Mouse (Mus musculus): ENCODE data around the gene Frmd5. TPM values are rescaled to one million over a fixed set of nuclear protein-coding genes. Genes with fewer than 3 reads are reported as not detected.

Frmd5 gene
- polyA plus RNA-seq, 1 experiment from 2014 or later: 3.8 TPM

GRCm38 (mm10) chr2:121615199-121615559 is 191.7 kb downstream of the Frmd5 start:
- H3K4me2 ChIP-seq (replicated peaks): no peak overlapping the region
- no peak for ATAC-seq (ENCODE audit: insufficient number of reproducible peaks, insufficient read depth, low FRiP score, low TSS enrichment)
- peaks cover 13% of the 10 kb centered on the region; the same call in 1 of the 2 replicates for H3K4me1 ChIP-seq
- no peak overlapping the region for H3K9ac ChIP-seq
- no peak overlapping the region for H3K27ac ChIP-seq
- no peaks in the 10 kb centered on the region for H3K27me3 ChIP-seq
- no peaks in the 10 kb centered on the region for H3K9me3 ChIP-seq
- 86% methylated on average over 7 of the region's 7 CpGs for WGBS
- no peak overlapping the region for H3K4me3 ChIP-seq
- H3K36me3 ChIP-seq: no peaks in the 10 kb centered on the region

GRCm38 (mm10) chr2:121614483-121615198 is 192.2 kb downstream of the Frmd5 start:
- Histone ChIP-seq H3K4me1 (peaks cover 17% of the 10 kb centered on the region; the same call in 1 of the 2 replicates), H3K9ac (no peak overlapping the region), H3K36me3 (no peaks in the 10 kb centered on the region), H3K27ac (no peak overlapping the region), H3K4me2 (replicated peaks) (no peak overlapping the region), H3K27me3 (no peaks in the 10 kb centered on the region), H3K9me3 (no peaks in the 10 kb centered on the region), H3K4me3 (no peak overlapping the region)
- ATAC-seq (ENCODE audit: insufficient number of reproducible peaks, insufficient read depth, low FRiP score, low TSS enrichment): no peak
- 79% methylated on average over 9 of the region's 9 CpGs for WGBS

- Histone ChIP-seq H3K4me3 (no peak overlapping the region), H3K4me2 (replicated peaks) (no peak overlapping the region), H3K9me3 (no peaks in the 10 kb centered on the region), H3K27me3 (no peaks in the 10 kb centered on the region), H3K27ac (no peak overlapping the region), H3K9ac (no peak overlapping the region), H3K4me1 (peaks cover 17% of the 10 kb centered on the region; the same call in 1 of the 2 replicates), H3K36me3 (no peaks in the 10 kb centered on the region)
- WGBS: 67% methylated on average over 5 of the region's 5 CpGs
- no peak for ATAC-seq (ENCODE audit: insufficient number of reproducible peaks, insufficient read depth, low FRiP score, low TSS enrichment)
These were observed 194.8 kb downstream of the Frmd5 start for GRCm38 (mm10) chr2:121612112-121612511.

- Histone ChIP-seq H3K36me3 (no peaks in the 10 kb centered on the region), H3K9me3 (no peaks in the 10 kb centered on the region), H3K9ac (no peak overlapping the region), H3K27ac (no peak overlapping the region), H3K4me1 (peaks cover 17% of the 10 kb centered on the region; the same call in 1 of the 2 replicates), H3K27me3 (no peaks in the 10 kb centered on the region), H3K4me3 (no peak overlapping the region), H3K4me2 (replicated peaks) (no peak overlapping the region)
- no peak for ATAC-seq (ENCODE audit: insufficient number of reproducible peaks, insufficient read depth, low FRiP score, low TSS enrichment)
- 53% methylated on average over 17 of the region's 17 CpGs for WGBS
These were observed 196.6 kb downstream of the Frmd5 start for GRCm38 (mm10) chr2:121610008-121610884.

GRCm38 (mm10) chr2:121609141-121609724 is 197.7 kb downstream of the Frmd5 start:
- Histone ChIP-seq H3K9ac (no peak overlapping the region), H3K4me3 (no peak overlapping the region), H3K9me3 (no peaks in the 10 kb centered on the region), H3K27ac (no peak overlapping the region), H3K4me1 (peaks cover 17% of the 10 kb centered on the region; the same call in 1 of the 2 replicates), H3K27me3 (no peaks in the 10 kb centered on the region), H3K36me3 (no peaks in the 10 kb centered on the region), H3K4me2 (replicated peaks) (no peak overlapping the region)
- no peak for ATAC-seq (ENCODE audit: insufficient number of reproducible peaks, insufficient read depth, low FRiP score, low TSS enrichment)
- WGBS: 86% methylated on average over 11 of the region's 11 CpGs

GRCm38 (mm10) chr2:121602397-121602796 is 204.5 kb downstream of the Frmd5 start:
- H3K27ac ChIP-seq: no peak overlapping the region
- ATAC-seq (ENCODE audit: insufficient number of reproducible peaks, insufficient read depth, low FRiP score, low TSS enrichment): no peak
- H3K36me3 ChIP-seq: no peaks in the 10 kb centered on the region
- H3K27me3 ChIP-seq: no peaks in the 10 kb centered on the region
- H3K9me3 ChIP-seq: no peaks in the 10 kb centered on the region
- 34% methylated on average over 4 of the region's 4 CpGs for WGBS
- H3K4me3 ChIP-seq: no peak overlapping the region
- no peak overlapping the region for H3K4me2 ChIP-seq (replicated peaks)
- no peak overlapping the region for H3K9ac ChIP-seq
- peaks cover 11% of the 10 kb centered on the region; the same call in 1 of the 2 replicates for H3K4me1 ChIP-seq

- no peaks in the 10 kb centered on the region for H3K9me3 ChIP-seq
- H3K27ac ChIP-seq: no peak overlapping the region
- no peak for ATAC-seq (ENCODE audit: insufficient number of reproducible peaks, insufficient read depth, low FRiP score, low TSS enrichment)
- no peaks in the 10 kb centered on the region for H3K27me3 ChIP-seq
- WGBS: 72% methylated on average over 7 of the region's 7 CpGs
- H3K36me3 ChIP-seq: no peaks in the 10 kb centered on the region
- H3K4me2 ChIP-seq (replicated peaks): no peak overlapping the region
- H3K9ac ChIP-seq: no peak overlapping the region
- no peak overlapping the region for H3K4me3 ChIP-seq
- peaks cover 11% of the 10 kb centered on the region; the same call in 1 of the 2 replicates for H3K4me1 ChIP-seq
These were observed 205.3 kb downstream of the Frmd5 start for GRCm38 (mm10) chr2:121601543-121601942.

GRCm38 (mm10) chr2:121600736-121601135 is 206.2 kb downstream of the Frmd5 start:
- H3K4me2 ChIP-seq (replicated peaks): no peak overlapping the region
- H3K9me3 ChIP-seq: no peaks in the 10 kb centered on the region
- ATAC-seq (ENCODE audit: insufficient number of reproducible peaks, insufficient read depth, low FRiP score, low TSS enrichment): no peak
- no peaks in the 10 kb centered on the region for H3K36me3 ChIP-seq
- H3K4me1 ChIP-seq: peaks cover 11% of the 10 kb centered on the region; the same call in 1 of the 2 replicates
- H3K27ac ChIP-seq: no peak overlapping the region
- 83% methylated on average over 8 of the region's 8 CpGs for WGBS
- H3K4me3 ChIP-seq: no peak overlapping the region
- H3K27me3 ChIP-seq: no peaks in the 10 kb centered on the region
- H3K9ac ChIP-seq: no peak overlapping the region

- 54% methylated on average over 7 of the region's 7 CpGs for WGBS
- Histone ChIP-seq H3K9me3 (no peaks in the 10 kb centered on the region), H3K4me2 (replicated peaks) (no peak overlapping the region), H3K27ac (no peak overlapping the region), H3K36me3 (no peaks in the 10 kb centered on the region), H3K27me3 (no peaks in the 10 kb centered on the region), H3K4me3 (no peak overlapping the region), H3K9ac (no peak overlapping the region), H3K4me1 (peaks cover 25% of the 10 kb centered on the region; the same call in 1 of the 2 replicates)
- no peak for ATAC-seq (ENCODE audit: insufficient number of reproducible peaks, insufficient read depth, low FRiP score, low TSS enrichment)
These were observed 208.6 kb downstream of the Frmd5 start for GRCm38 (mm10) chr2:121598249-121598648.

GRCm38 (mm10) chr2:121596621-121597020 is 210.3 kb downstream of the Frmd5 start:
- Histone ChIP-seq H3K4me3 (no peak overlapping the region), H3K9ac (no peak overlapping the region), H3K27ac (no peak overlapping the region), H3K9me3 (no peaks in the 10 kb centered on the region), H3K36me3 (no peaks in the 10 kb centered on the region), H3K27me3 (no peaks in the 10 kb centered on the region), H3K4me1 (peaks cover 20% of the 10 kb centered on the region; the same call in 1 of the 2 replicates), H3K4me2 (replicated peaks) (no peak overlapping the region)
- no peak for ATAC-seq (ENCODE audit: insufficient number of reproducible peaks, insufficient read depth, low FRiP score, low TSS enrichment)
- 78% methylated on average over 2 of the region's 2 CpGs for WGBS

- Histone ChIP-seq H3K27me3 (no peaks in the 10 kb centered on the region), H3K9ac (no peak overlapping the region), H3K36me3 (no peaks in the 10 kb centered on the region), H3K9me3 (no peaks in the 10 kb centered on the region), H3K27ac (no peak overlapping the region), H3K4me1 (peaks cover 20% of the 10 kb centered on the region; the same call in 1 of the 2 replicates), H3K4me3 (no peak overlapping the region), H3K4me2 (replicated peaks) (no peak overlapping the region)
- 37% methylated on average over 8 of the region's 8 CpGs for WGBS
- ATAC-seq (ENCODE audit: insufficient number of reproducible peaks, insufficient read depth, low FRiP score, low TSS enrichment): no peak
These were observed 212.1 kb downstream of the Frmd5 start for GRCm38 (mm10) chr2:121594660-121595291.

Measured in embryonic facial prominence, embryonic 12.5 days (tissue).